In genomic region chr7:133041784-133042183, GRCm38 (mm10) we compare ENCODE assay signal across 14 mouse cellular contexts.
A peak's percentile ranks its signal among the peaks of the same experiment; 100 is the strongest.
DNase-seq lines count a peak whose midpoint lies in the region; ATAC-seq and TF ChIP-seq lines count a peak whose summit lies in the region.
"Had no signal": no experiment of that assay in that cellular context is flagged by ENCODE, and none has a peak within 500 bp of the region (broad histone marks: within the 10 kb centered on the region; RNA-seq: fewer than 3 reads in every experiment).

No protein-coding gene starts in this region.

- no peak overlapping the region for H3K4me2 ChIP-seq in heart, embryonic 12.5 days
- 0 out of 2 replicates have a peak overlapping the region, but pooled peaks have one; percentile 7 for H3K4me2 ChIP-seq in intestine, embryonic 15.5 days (replicated peaks)
- H3K4me2 ChIP-seq: hindbrain, embryonic 15.5 days; neural tube, embryonic 15.5 days had no signal

- no peaks in the 10 kb centered on the region for H3K9me3 ChIP-seq in heart, embryonic 12.5 days (replicated peaks)
- H3K9me3 ChIP-seq in ES-Bruce4 (replicated peaks; ENCODE audit: control insufficient read depth, insufficient read depth, low read length, poor library complexity, severe bottlenecking): peaks cover 29% of the 10 kb centered on the region
- H3K9me3 ChIP-seq in intestine, embryonic 15.5 days: no peaks in the 10 kb centered on the region
- H3K9me3 ChIP-seq: hindbrain, embryonic 15.5 days; neural tube, embryonic 15.5 days had no signal

- no peak for DNase-seq in heart, adult 8-10 months (ENCODE audit: low spot score)
- DNase-seq in lung, postnatal 36 days: peak; percentile 90
- DNase-seq in gastrocnemius, postnatal 25 days: no peak
- no peak for DNase-seq in layer of hippocampus, adult 9-10 months (ENCODE audit: low spot score)
- no peak for DNase-seq in adrenal gland, adult 8-10 months
- DNase-seq: cerebellum, adult 9-10 months; liver, postnatal 0 days; thymus, adult 18-20 months had no signal

- no peak for TF ChIP-seq CTCF in ES-Bruce4 (IDR thresholded peaks at IDR 0.05; ENCODE audit: low read depth, low read length)

- no peaks in the 10 kb centered on the region for H3K27me3 ChIP-seq in heart, embryonic 12.5 days (replicated peaks)
- no peaks in the 10 kb centered on the region for H3K27me3 ChIP-seq in ES-Bruce4 (ENCODE audit: control insufficient read depth, insufficient read depth, low read length, poor library complexity, severe bottlenecking)
- H3K27me3 ChIP-seq in intestine, embryonic 15.5 days (replicated peaks): no peaks in the 10 kb centered on the region
- H3K27me3 ChIP-seq: hindbrain, embryonic 15.5 days; neural tube, embryonic 15.5 days had no signal

- H3K27ac ChIP-seq in heart, embryonic 12.5 days (ENCODE audit: poor library complexity, severe bottlenecking): peak overlapping the region; percentile 70
- H3K27ac ChIP-seq in ES-Bruce4 (ENCODE audit: insufficient read depth, low read length): peak overlapping the region; percentile 81
- peak overlapping the region; percentile 79 for H3K27ac ChIP-seq in intestine, embryonic 15.5 days
- H3K27ac ChIP-seq: hindbrain, embryonic 15.5 days; neural tube, embryonic 15.5 days had no signal

- peak; percentile 85 for TF ChIP-seq EP300 in ES-Bruce4 (IDR thresholded peaks at IDR 0.05; ENCODE audit: insufficient read depth, low read depth, low read length)

- 65% methylated on average over 3 of the region's 3 CpGs for WGBS in heart, embryonic 12.5 days
- 52% methylated on average over 3 of the region's 3 CpGs for WGBS in intestine, embryonic 15.5 days

- TF ChIP-seq POLR2A in ES-Bruce4 (IDR thresholded peaks at IDR 0.05; ENCODE audit: insufficient read depth, low read length): no peak

- peaks cover 79% of the 10 kb centered on the region for H3K4me1 ChIP-seq in heart, embryonic 12.5 days (replicated peaks)
- peaks cover 12% of the 10 kb centered on the region for H3K4me1 ChIP-seq in ES-Bruce4 (ENCODE audit: control insufficient read depth, insufficient read depth, low read length)
- H3K4me1 ChIP-seq in intestine, embryonic 15.5 days (replicated peaks): peaks cover 79% of the 10 kb centered on the region

- no peak overlapping the region for H3K9ac ChIP-seq in heart, embryonic 12.5 days
- H3K9ac ChIP-seq in ES-Bruce4 (ENCODE audit: low read depth, poor library complexity, severe bottlenecking): no peak overlapping the region
- H3K9ac ChIP-seq in intestine, embryonic 15.5 days: no peak overlapping the region
- H3K9ac ChIP-seq: hindbrain, embryonic 15.5 days; liver, postnatal 0 days; neural tube, embryonic 15.5 days had no signal

- no peak for ATAC-seq in heart, embryonic 12.5 days (ENCODE audit: insufficient number of reproducible peaks, low FRiP score)
- peak; percentile 84 for ATAC-seq in intestine, embryonic 15.5 days
- ATAC-seq: liver, postnatal 0 days; midbrain, embryonic 16.5 days had no signal

- no peak overlapping the region for H3K4me3 ChIP-seq in heart, embryonic 12.5 days
- H3K4me3 ChIP-seq in ES-Bruce4 (ENCODE audit: low read depth, low read length): no peak overlapping the region
- no peak overlapping the region for H3K4me3 ChIP-seq in intestine, embryonic 15.5 days (replicated peaks)
- H3K4me3 ChIP-seq: hindbrain, embryonic 15.5 days; neural tube, embryonic 15.5 days had no signal

- H3K36me3 ChIP-seq in heart, embryonic 12.5 days: peaks cover 6% of the 10 kb centered on the region; the same call in 1 of the 2 replicates
- H3K36me3 ChIP-seq in ES-Bruce4 (ENCODE audit: control insufficient read depth, insufficient read depth, low read length, poor library complexity, severe bottlenecking): peaks cover 39% of the 10 kb centered on the region
- H3K36me3 ChIP-seq in intestine, embryonic 15.5 days: 0 out of 2 replicates have a peak, but pooled peaks cover 3% of the 10 kb centered on the region
- H3K36me3 ChIP-seq: hindbrain, embryonic 15.5 days; neural tube, embryonic 15.5 days had no signal
